Mouse (Mus musculus): Measurements from ENCODE around the gene Ccnq. TPM values are rescaled to one million over a fixed set of nuclear protein-coding genes. Genes with fewer than 3 reads are reported as not detected.
A peak's percentile ranks its signal among the peaks of the same experiment; 100 is the strongest.

The Ccnq gene
- polyA plus RNA-seq, 1 experiment from 2014 or later, result 39.8 TPM

- Histone ChIP-seq H3K36me3 (no peaks in the 10 kb centered on the region), H3K4me1 (replicated peaks) (peaks cover 6% of the 10 kb centered on the region; the same call in 1 of the 2 replicates), H3K27ac (no peak overlapping the region), H3K4me3 (replicated peaks) (no peak overlapping the region), H3K4me2 (replicated peaks) (no peak overlapping the region), H3K9me3 (no peaks in the 10 kb centered on the region), H3K27me3 (replicated peaks) (no peaks in the 10 kb centered on the region), H3K9ac (no peak overlapping the region)
- WGBS, result 81% methylated on average over 3 of the region's 3 CpGs
- ATAC-seq, result no peak
Observed at GRCm38 (mm10) chr11:78780571-78780970, 29.0 kb upstream of the Ccnq start.

GRCm38 (mm10) chr11:78780002-78780401, 28.5 kb upstream of the Ccnq start:
- ATAC-seq, result no peak
- H3K4me3 ChIP-seq (replicated peaks), result no peak overlapping the region
- peaks cover 6% of the 10 kb centered on the region; the same call in 1 of the 2 replicates for H3K4me1 ChIP-seq (replicated peaks)
- H3K4me2 ChIP-seq (replicated peaks), result no peak overlapping the region
- no peak overlapping the region for H3K9ac ChIP-seq
- H3K9me3 ChIP-seq, result no peaks in the 10 kb centered on the region
- 96% methylated on average over 3 of the region's 3 CpGs for WGBS
- H3K27ac ChIP-seq, result no peak overlapping the region
- H3K27me3 ChIP-seq (replicated peaks), result no peaks in the 10 kb centered on the region
- no peaks in the 10 kb centered on the region for H3K36me3 ChIP-seq

GRCm38 (mm10) chr11:78777851-78778680, 26.5 kb upstream of the Ccnq start:
- Histone ChIP-seq H3K9ac (no peak overlapping the region), H3K4me1 (replicated peaks) (peaks cover 6% of the 10 kb centered on the region; the same call in 1 of the 2 replicates), H3K27me3 (replicated peaks) (no peaks in the 10 kb centered on the region), H3K4me3 (replicated peaks) (no peak overlapping the region), H3K36me3 (no peaks in the 10 kb centered on the region), H3K27ac (no peak overlapping the region), H3K4me2 (replicated peaks) (no peak overlapping the region), H3K9me3 (no peaks in the 10 kb centered on the region)
- 50% methylated on average over 10 of the region's 10 CpGs for WGBS
- ATAC-seq, result peak; percentile 81

GRCm38 (mm10) chr11:78771751-78772283, 20.3 kb upstream of the Ccnq start:
- WGBS, result 52% methylated on average over 11 of the region's 11 CpGs
- no peak for ATAC-seq
- peaks cover 5% of the 10 kb centered on the region; the same call in 1 of the 2 replicates for H3K4me1 ChIP-seq (replicated peaks)
- no peaks in the 10 kb centered on the region for H3K27me3 ChIP-seq (replicated peaks)
- H3K9me3 ChIP-seq, result no peaks in the 10 kb centered on the region
- H3K27ac ChIP-seq, result no peak overlapping the region
- H3K4me3 ChIP-seq (replicated peaks), result no peak overlapping the region
- no peak overlapping the region for H3K4me2 ChIP-seq (replicated peaks)
- no peaks in the 10 kb centered on the region for H3K36me3 ChIP-seq
- no peak overlapping the region for H3K9ac ChIP-seq

GRCm38 (mm10) chr11:78770436-78770835, 18.9 kb upstream of the Ccnq start:
- H3K9me3 ChIP-seq, result no peaks in the 10 kb centered on the region
- no peak overlapping the region for H3K27ac ChIP-seq
- 73% methylated on average over 6 of the region's 6 CpGs for WGBS
- no peaks in the 10 kb centered on the region for H3K27me3 ChIP-seq (replicated peaks)
- H3K4me2 ChIP-seq (replicated peaks), result no peak overlapping the region
- H3K9ac ChIP-seq, result no peak overlapping the region
- H3K4me3 ChIP-seq (replicated peaks), result no peak overlapping the region
- H3K4me1 ChIP-seq (replicated peaks), result peaks cover 5% of the 10 kb centered on the region; the same call in 1 of the 2 replicates
- no peaks in the 10 kb centered on the region for H3K36me3 ChIP-seq
- ATAC-seq, result no peak

- Histone ChIP-seq H3K4me2 (replicated peaks) (no peak overlapping the region), H3K27ac (no peak overlapping the region), H3K9me3 (no peaks in the 10 kb centered on the region), H3K4me1 (replicated peaks) (peaks cover 5% of the 10 kb centered on the region; the same call in 1 of the 2 replicates), H3K9ac (no peak overlapping the region), H3K27me3 (replicated peaks) (no peaks in the 10 kb centered on the region), H3K4me3 (replicated peaks) (no peak overlapping the region), H3K36me3 (no peaks in the 10 kb centered on the region)
- ATAC-seq, result no peak
- 45% methylated on average over 3 of the region's 3 CpGs for WGBS
Observed at GRCm38 (mm10) chr11:78768778-78769177, 17.2 kb upstream of the Ccnq start.

GRCm38 (mm10) chr11:78766069-78766830, 14.7 kb upstream of the Ccnq start:
- Histone ChIP-seq H3K4me2 (replicated peaks) (no peak overlapping the region), H3K27me3 (replicated peaks) (no peaks in the 10 kb centered on the region), H3K36me3 (no peaks in the 10 kb centered on the region), H3K27ac (no peak overlapping the region), H3K9ac (no peak overlapping the region), H3K9me3 (no peaks in the 10 kb centered on the region), H3K4me1 (replicated peaks) (no peaks in the 10 kb centered on the region), H3K4me3 (replicated peaks) (no peak overlapping the region)
- no peak for ATAC-seq
- 81% methylated on average over 6 of the region's 6 CpGs for WGBS

GRCm38 (mm10) chr11:78764820-78765219, 13.3 kb upstream of the Ccnq start:
- WGBS, result 76% methylated on average over 6 of the region's 6 CpGs
- H3K4me2 ChIP-seq (replicated peaks), result no peak overlapping the region
- H3K27ac ChIP-seq, result no peak overlapping the region
- H3K4me1 ChIP-seq (replicated peaks), result no peaks in the 10 kb centered on the region
- no peaks in the 10 kb centered on the region for H3K9me3 ChIP-seq
- H3K36me3 ChIP-seq, result no peaks in the 10 kb centered on the region
- ATAC-seq, result no peak
- no peak overlapping the region for H3K9ac ChIP-seq
- no peaks in the 10 kb centered on the region for H3K27me3 ChIP-seq (replicated peaks)
- no peak overlapping the region for H3K4me3 ChIP-seq (replicated peaks)

- WGBS, result 77% methylated on average over 8 of the region's 8 CpGs
- no peak for ATAC-seq
Observed at GRCm38 (mm10) chr11:78764304-78764703, 12.8 kb upstream of the Ccnq start.

GRCm38 (mm10) chr11:78762201-78762600, 10.7 kb upstream of the Ccnq start:
- H3K4me1 ChIP-seq (replicated peaks), result no peaks in the 10 kb centered on the region
- H3K36me3 ChIP-seq, result no peaks in the 10 kb centered on the region
- no peak overlapping the region for H3K9ac ChIP-seq
- WGBS, result 45% methylated on average over 5 of the region's 5 CpGs
- no peak overlapping the region for H3K4me2 ChIP-seq (replicated peaks)
- no peak for ATAC-seq
- no peaks in the 10 kb centered on the region for H3K27me3 ChIP-seq (replicated peaks)
- no peak overlapping the region for H3K4me3 ChIP-seq (replicated peaks)
- no peak overlapping the region for H3K27ac ChIP-seq
- H3K9me3 ChIP-seq, result no peaks in the 10 kb centered on the region

More at GRCm38 (mm10) chr11:78764304-78764703, 12.8 kb upstream of the Ccnq start:
- no peaks in the 10 kb centered on the region for H3K27me3 ChIP-seq (replicated peaks)
- no peak overlapping the region for H3K9ac ChIP-seq
- no peak overlapping the region for H3K27ac ChIP-seq
- no peak overlapping the region for H3K4me2 ChIP-seq (replicated peaks)
- no peaks in the 10 kb centered on the region for H3K36me3 ChIP-seq
- no peaks in the 10 kb centered on the region for H3K4me1 ChIP-seq (replicated peaks)
- no peak overlapping the region for H3K4me3 ChIP-seq (replicated peaks)
- H3K9me3 ChIP-seq, result no peaks in the 10 kb centered on the region

- H3K27me3 ChIP-seq (replicated peaks), result no peaks in the 10 kb centered on the region
- ATAC-seq, result no peak
- no peaks in the 10 kb centered on the region for H3K4me1 ChIP-seq (replicated peaks)
- no peak overlapping the region for H3K4me2 ChIP-seq (replicated peaks)
- H3K9ac ChIP-seq, result no peak overlapping the region
- no peak overlapping the region for H3K4me3 ChIP-seq (replicated peaks)
- no peaks in the 10 kb centered on the region for H3K36me3 ChIP-seq
- 79% methylated on average over 9 of the region's 9 CpGs for WGBS
- H3K9me3 ChIP-seq, result no peaks in the 10 kb centered on the region
- H3K27ac ChIP-seq, result no peak overlapping the region
Observed at GRCm38 (mm10) chr11:78761086-78761485, 9.6 kb upstream of the Ccnq start.

GRCm38 (mm10) chr11:78755299-78755698, 3.8 kb upstream of the Ccnq start:
- WGBS, result 69% methylated on average over 1 of the region's 1 CpGs
- Histone ChIP-seq H3K4me1 (replicated peaks) (0 out of 2 replicates have a peak, but pooled peaks cover 5% of the 10 kb centered on the region), H3K36me3 (no peaks in the 10 kb centered on the region), H3K27me3 (replicated peaks) (no peaks in the 10 kb centered on the region), H3K4me3 (replicated peaks) (no peak overlapping the region), H3K9ac (no peak overlapping the region), H3K27ac (no peak overlapping the region), H3K9me3 (no peaks in the 10 kb centered on the region), H3K4me2 (replicated peaks) (no peak overlapping the region)
- ATAC-seq, result no peak
